Mouse (Mus musculus) stomach, postnatal 0 days (tissue): ENCODE results near the gene Slc35f1. TPM values are rescaled to one million over a fixed set of nuclear protein-coding genes. Genes with fewer than 3 reads are reported as not detected.

Experiments
- ATAC-seq: fragments of 200-750 bp; cut with Nextera tagmentation; 2 replicates; pipeline ENCODE4 v1.8.0; 2017; ENCODE audit not compliant: low FRiP score, low TSS enrichment
- DNase-seq: peaks from one replicate; pipeline ENCODE4 v3.0.0-alpha.2; 2016; ENCODE audit warnings: low spot score
- H3K27ac ChIP-seq: fragments of 300-500 bp; sonication (generic); replicated peaks from 2 replicates; pipeline ENCODE4 v1.5.1; 2014; ENCODE audit warnings: mild to moderate bottlenecking, control low read depth
- H3K27me3 ChIP-seq: fragments of 300-500 bp; sonication (generic); 2 replicates; pipeline ENCODE4 v1.6.1; 2014; ENCODE audit warnings: low read length; ENCODE audit not compliant: control insufficient read depth, insufficient read depth
- H3K36me3 ChIP-seq: fragments of 300-500 bp; sonication (generic); 2 replicates; pipeline ENCODE4 v1.6.1; 2014; ENCODE audit warnings: low read length, mixed read lengths; ENCODE audit not compliant: control insufficient read depth, insufficient read depth
- H3K4me1 ChIP-seq: fragments of 300-500 bp; sonication (generic); replicated peaks from 2 replicates; pipeline ENCODE4 v1.6.1; 2014; ENCODE audit warnings: antibody characterized with exemption; ENCODE audit not compliant: control insufficient read depth, insufficient read depth
- H3K4me2 ChIP-seq: fragments of 300-500 bp; sonication (generic); replicated peaks from 2 replicates; pipeline ENCODE4 v1.6.1; 2014; ENCODE audit warnings: low read depth, mild to moderate bottlenecking, control low read depth, moderate library complexity
- H3K4me3 ChIP-seq: fragments of 300-500 bp; sonication (generic); 2 replicates; pipeline ENCODE4 v1.5.1; 2014; ENCODE audit warnings: low read depth, low read length, control low read depth
- H3K9ac ChIP-seq: fragments of 300-500 bp; sonication (generic); 2 replicates; pipeline ENCODE4 v1.6.1; 2014; ENCODE audit warnings: mild to moderate bottlenecking, low read length, control low read depth, mixed read lengths
- H3K9me3 ChIP-seq: fragments of 300-500 bp; sonication (generic); 2 replicates; pipeline ENCODE4 v1.6.1; 2016; ENCODE audit warnings: low read length; ENCODE audit not compliant: control insufficient read depth
- CTCF ChIP-seq: IDR thresholded peaks from 2 replicates; pipeline ENCODE4 v1.5.1; 2016; ENCODE audit warnings: antibody characterized with exemption, low read depth, mild to moderate bottlenecking, moderate library complexity
- EP300 ChIP-seq: optimal IDR thresholded peaks from 2 replicates; pipeline ENCODE3; 2016; ENCODE audit warnings: antibody characterized with exemption
- WGBS: fragments of 180-500 bp; shearing (Covaris S2); extraction: QIAGEN DNeasy Blood & Tissue Kit; methylation state at CpG from one replicate; pipeline ENCODE4 v1.1.7; 2014; 5-methylcytosine and 5-hydroxymethylcytosine counted together
- polyA plus RNA-seq: library from polyadenylated mRNA; unstranded; fragments of >200 nt; fragmentation: Nextera tagmentation; extraction: Ambion mirVana; gene quantifications from 2 replicates; pipeline ENCODE4 v1.2.1, GENCODE M21; 2015

The Slc35f1 gene
- polyA plus RNA-seq, 1 experiment from 2014 or later = 0.99 TPM

GRCm38 (mm10) chr10:52742671-52743379, 52.5 kb downstream of the Slc35f1 start:
- Histone ChIP-seq H3K4me3 (no peak overlapping the region), H3K27me3 (no peaks in the 10 kb centered on the region), H3K4me2 (no peak overlapping the region), H3K27ac (no peak overlapping the region), H3K9me3 (no peaks in the 10 kb centered on the region), H3K36me3 (no peaks in the 10 kb centered on the region), H3K9ac (no peak overlapping the region), H3K4me1 (no peaks in the 10 kb centered on the region)
- WGBS = 21% methylated on average over 10 of the region's 10 CpGs
- peak; percentile 14 for DNase-seq
- ATAC-seq = no peak
- TF ChIP-seq CTCF (no peak), EP300 (no peak)

GRCm38 (mm10) chr10:52743831-52744230, 53.5 kb downstream of the Slc35f1 start:
- Histone ChIP-seq H3K9me3 (no peaks in the 10 kb centered on the region), H3K27me3 (no peaks in the 10 kb centered on the region), H3K4me3 (no peak overlapping the region), H3K36me3 (no peaks in the 10 kb centered on the region), H3K4me2 (no peak overlapping the region), H3K4me1 (no peaks in the 10 kb centered on the region), H3K9ac (no peak overlapping the region), H3K27ac (no peak overlapping the region)
- no peak for ATAC-seq
- TF ChIP-seq EP300 (no peak), CTCF (no peak)
- no peak for DNase-seq
- WGBS = 92% methylated on average over 3 of the region's 3 CpGs

DNA sequence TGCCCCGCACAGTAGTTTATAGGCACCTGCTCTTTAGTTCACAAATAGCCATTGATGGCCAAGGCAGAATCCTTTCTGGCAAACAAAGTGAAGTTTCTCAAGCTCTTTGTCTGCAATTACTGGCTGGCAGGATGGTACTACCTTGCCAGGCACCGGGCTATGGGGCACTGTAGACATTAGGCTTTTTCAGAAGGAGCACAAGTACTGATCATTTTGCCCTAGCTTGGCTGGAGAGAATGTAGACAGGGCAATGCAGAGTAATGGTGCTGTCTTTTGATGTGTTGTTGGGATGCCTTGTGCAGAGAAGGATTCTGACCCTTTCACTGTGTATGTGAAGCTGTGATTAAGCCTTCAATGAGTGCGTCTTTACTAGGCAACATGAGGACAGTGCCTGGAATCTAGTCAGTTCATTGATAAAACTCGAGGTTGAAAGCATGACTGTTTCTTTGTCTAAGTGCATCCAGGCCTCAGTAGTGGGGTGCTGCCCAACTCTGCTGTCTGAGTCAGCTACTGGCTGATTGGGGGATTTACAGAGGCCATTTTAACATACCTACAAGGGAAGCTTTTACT, 57.8 kb downstream of the Slc35f1 start:
- H3K4me2 ChIP-seq = no peak overlapping the region
- TF ChIP-seq EP300 = no peak
- TF ChIP-seq CTCF = no peak
- H3K27ac ChIP-seq = no peak overlapping the region
- H3K9me3 ChIP-seq = no peaks in the 10 kb centered on the region
- DNase-seq (no peak), ATAC-seq (no peak)
- H3K27me3 ChIP-seq = no peaks in the 10 kb centered on the region
- H3K4me1 ChIP-seq = no peaks in the 10 kb centered on the region
- H3K9ac ChIP-seq = no peak overlapping the region
- 89% methylated on average over 4 of the region's 4 CpGs for WGBS
- H3K4me3 ChIP-seq = no peak overlapping the region
- no peaks in the 10 kb centered on the region for H3K36me3 ChIP-seq

DNA sequence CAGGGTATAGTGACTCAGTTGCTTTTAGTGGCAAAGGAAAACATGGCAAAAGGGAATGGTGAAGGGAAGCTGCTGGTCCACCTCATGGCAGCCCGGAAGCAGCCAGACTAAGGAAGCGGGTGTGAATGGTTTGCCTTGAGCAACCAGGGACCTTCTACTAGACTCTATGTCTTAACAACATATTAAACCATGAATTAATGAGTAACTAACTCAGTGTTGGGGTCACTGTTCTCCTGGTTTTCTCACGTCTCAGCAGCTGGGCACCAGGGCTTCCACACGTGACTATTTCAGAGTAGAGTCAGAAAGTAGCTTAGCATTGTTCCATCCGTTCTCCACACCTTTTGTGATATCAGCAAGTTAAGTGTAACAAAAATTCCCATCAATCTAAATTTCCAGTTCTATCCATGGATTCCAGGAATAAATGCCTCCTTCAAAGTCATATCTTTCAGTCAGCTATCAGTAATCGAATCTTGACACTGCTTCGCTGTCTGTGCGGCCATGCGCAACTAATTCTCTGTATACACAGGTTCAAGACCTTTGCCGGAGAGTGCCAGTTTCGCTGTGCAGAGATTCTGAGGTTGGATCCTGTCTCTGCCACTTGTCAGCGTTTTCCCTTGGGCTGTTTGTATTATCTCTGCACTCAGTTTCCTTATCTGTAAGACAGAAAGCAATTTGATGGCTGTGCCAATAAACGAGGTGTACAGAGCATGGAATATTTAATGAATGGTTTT, 65.8 kb downstream of the Slc35f1 start:
- TF ChIP-seq EP300 = no peak
- TF ChIP-seq CTCF = no peak
- H3K9ac ChIP-seq = no peak overlapping the region
- no peak overlapping the region for H3K4me3 ChIP-seq
- H3K4me1 ChIP-seq = no peaks in the 10 kb centered on the region
- DNase-seq (no peak), ATAC-seq (no peak)
- H3K4me2 ChIP-seq = no peak overlapping the region
- no peak overlapping the region for H3K27ac ChIP-seq
- H3K9me3 ChIP-seq = no peaks in the 10 kb centered on the region
- H3K27me3 ChIP-seq = no peaks in the 10 kb centered on the region
- 76% methylated on average over 13 of the region's 13 CpGs for WGBS
- H3K36me3 ChIP-seq = no peaks in the 10 kb centered on the region

GRCm38 (mm10) chr10:52757496-52758260, 67.3 kb downstream of the Slc35f1 start:
- DNase-seq (no peak), ATAC-seq (no peak)
- Histone ChIP-seq H3K27me3 (no peaks in the 10 kb centered on the region), H3K9ac (no peak overlapping the region), H3K4me3 (no peak overlapping the region), H3K4me2 (no peak overlapping the region), H3K9me3 (no peaks in the 10 kb centered on the region), H3K4me1 (no peaks in the 10 kb centered on the region), H3K27ac (no peak overlapping the region), H3K36me3 (no peaks in the 10 kb centered on the region)
- no peak for TF ChIP-seq CTCF
- no peak for TF ChIP-seq EP300
- WGBS = 83% methylated on average over 4 of the region's 4 CpGs
